Mouse (Mus musculus): ENCODE results near the gene Dpf1. TPM values are rescaled to one million over a fixed set of nuclear protein-coding genes. Genes with fewer than 3 reads are reported as not detected.

The Dpf1 gene
- polyA plus RNA-seq, 1 experiment from 2014 or later = 2.6 TPM

DNA sequence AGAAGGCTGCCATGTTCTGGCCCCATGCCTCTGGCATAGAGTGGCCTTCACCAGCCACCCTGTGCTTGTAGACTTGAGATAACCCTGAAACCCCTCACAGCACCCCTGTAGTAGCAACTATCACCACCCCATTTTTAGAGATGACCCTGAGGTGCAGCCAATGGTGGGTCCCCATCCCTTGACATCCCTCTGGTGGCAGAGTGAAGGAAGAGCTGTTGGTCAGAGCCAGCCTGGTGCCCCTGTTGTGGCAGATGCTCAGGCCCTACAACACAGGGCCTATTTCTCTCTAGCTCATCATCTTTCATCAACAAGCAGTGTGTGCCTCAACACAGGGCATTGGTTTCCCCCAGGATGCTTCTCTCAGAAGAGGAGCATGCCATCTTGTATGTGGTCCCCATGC, 31.5 kb downstream of the Dpf1 start:
- no peak for ATAC-seq (replicated peaks; ENCODE audit: insufficient number of reproducible peaks, insufficient read depth, low FRiP score, low read depth)
- no peak overlapping the region for H3K27ac ChIP-seq

DNA sequence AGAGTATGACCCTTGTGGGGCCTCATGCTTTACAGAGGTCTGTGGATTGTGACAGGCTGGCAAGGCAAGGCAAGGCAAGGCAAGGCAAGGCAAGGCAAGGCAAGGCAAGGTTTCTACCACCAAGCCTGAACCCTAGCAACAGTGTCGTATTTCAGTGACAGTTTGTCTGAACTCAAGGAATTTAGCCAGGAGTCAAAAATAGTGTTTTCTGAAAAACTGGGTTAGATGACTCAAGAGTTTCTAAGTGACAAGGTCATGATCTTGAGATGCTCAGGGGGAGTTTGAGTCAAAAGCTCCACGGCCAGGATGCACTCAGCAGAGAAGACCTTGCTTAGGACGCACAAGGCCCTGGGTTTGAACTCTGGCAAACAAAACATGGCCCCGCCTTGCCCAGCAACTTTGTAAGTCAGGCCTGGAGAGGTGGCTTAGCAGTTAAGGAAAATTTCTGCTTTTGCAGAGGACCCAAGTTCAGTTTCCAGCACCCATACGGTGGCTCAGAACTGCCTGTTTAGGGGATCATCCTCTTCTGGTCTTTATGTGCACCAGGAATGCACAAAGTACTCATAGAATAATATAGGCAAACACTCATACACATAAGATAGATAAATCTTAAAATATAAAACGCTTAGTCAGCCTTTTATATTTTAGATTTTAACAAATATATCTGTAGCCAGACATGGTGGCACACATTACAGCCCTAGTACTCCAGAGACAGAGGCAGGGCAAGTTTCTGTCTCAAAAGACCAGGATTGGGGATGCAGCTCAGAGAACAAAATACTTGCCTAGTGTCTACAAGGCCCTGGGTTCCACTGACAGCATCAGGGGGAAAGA, 32.3 kb downstream of the Dpf1 start:
- Histone ChIP-seq H3K4me3 (no peak overlapping the region), H3K9me3 (replicated peaks) (no peaks in the 10 kb centered on the region), H3K36me3 (no peaks in the 10 kb centered on the region), H3K9ac (no peak overlapping the region), H3K4me2 (no peak overlapping the region), H3K27me3 (no peaks in the 10 kb centered on the region), H3K4me1 (replicated peaks) (0 out of 2 replicates have a peak, but pooled peaks cover 2% of the 10 kb centered on the region), H3K27ac (no peak overlapping the region)
- 77% methylated on average over 6 of the region's 6 CpGs for WGBS
- ATAC-seq (replicated peaks; ENCODE audit: insufficient number of reproducible peaks, insufficient read depth, low FRiP score, low read depth) = no peak

More for the DNA sequence above, 31.5 kb downstream of the Dpf1 start:
- Histone ChIP-seq H3K4me3 (no peak overlapping the region), H3K9me3 (replicated peaks) (no peaks in the 10 kb centered on the region), H3K4me2 (no peak overlapping the region), H3K36me3 (no peaks in the 10 kb centered on the region), H3K27me3 (no peaks in the 10 kb centered on the region), H3K4me1 (replicated peaks) (0 out of 2 replicates have a peak, but pooled peaks cover 2% of the 10 kb centered on the region), H3K9ac (no peak overlapping the region)

DNA sequence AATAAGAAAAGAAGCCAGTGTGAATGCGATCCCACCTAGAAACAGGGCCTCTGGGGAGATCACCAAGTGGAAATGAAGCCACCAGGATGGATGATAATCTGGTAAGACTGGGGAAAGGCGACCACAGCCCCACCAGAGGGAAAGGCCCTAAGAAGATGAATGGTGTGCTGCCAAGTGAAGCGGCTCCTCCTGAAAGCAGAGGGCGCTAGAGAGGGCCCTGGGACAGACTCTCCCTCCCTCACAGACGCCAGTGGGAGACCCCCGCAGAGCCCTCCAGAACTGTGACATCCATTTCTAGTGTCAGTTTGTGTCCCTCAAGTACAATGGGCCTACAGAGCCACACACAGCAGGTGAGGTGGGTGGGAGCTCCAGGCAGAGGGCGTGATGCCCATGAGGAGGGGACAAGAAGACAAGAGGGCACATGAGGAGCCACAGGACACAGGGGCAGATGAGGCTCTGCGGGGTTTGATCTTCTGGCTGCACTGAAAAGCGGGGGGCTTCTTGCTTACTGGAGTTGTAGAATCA, 33.1 kb downstream of the Dpf1 start:
- Histone ChIP-seq H3K4me1 (replicated peaks) (0 out of 2 replicates have a peak, but pooled peaks cover 2% of the 10 kb centered on the region), H3K27me3 (no peaks in the 10 kb centered on the region), H3K27ac (no peak overlapping the region), H3K9ac (no peak overlapping the region), H3K4me3 (no peak overlapping the region), H3K4me2 (no peak overlapping the region), H3K36me3 (no peaks in the 10 kb centered on the region), H3K9me3 (replicated peaks) (no peaks in the 10 kb centered on the region)
- no peak for ATAC-seq (replicated peaks; ENCODE audit: insufficient number of reproducible peaks, insufficient read depth, low FRiP score, low read depth)
- 69% methylated on average over 9 of the region's 9 CpGs for WGBS

DNA sequence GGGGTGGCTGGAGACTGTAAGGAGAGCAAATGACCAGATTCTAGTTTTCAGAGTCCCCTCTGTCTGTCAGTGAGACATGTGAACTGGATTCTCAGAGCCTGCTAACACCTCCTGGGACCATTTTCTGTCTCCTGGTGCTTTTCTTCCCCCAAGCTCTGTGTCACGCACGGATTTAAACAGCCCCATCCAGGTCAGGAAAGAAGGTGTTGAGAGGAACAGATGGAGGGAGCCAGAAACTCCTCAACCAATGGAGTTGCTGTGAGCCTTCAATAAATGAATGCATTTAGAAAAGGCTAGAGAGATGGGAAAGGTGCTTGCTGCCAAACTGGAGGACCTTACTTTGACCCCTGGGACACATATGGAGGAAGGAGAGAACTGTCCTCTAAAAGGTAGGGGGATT, 34.0 kb downstream of the Dpf1 start:
- no peak overlapping the region for H3K9ac ChIP-seq
- H3K36me3 ChIP-seq = no peaks in the 10 kb centered on the region
- H3K4me3 ChIP-seq = no peak overlapping the region
- H3K27ac ChIP-seq = no peak overlapping the region
- no peak overlapping the region for H3K4me2 ChIP-seq
- no peaks in the 10 kb centered on the region for H3K9me3 ChIP-seq (replicated peaks)
- WGBS = 61% methylated on average over 2 of the region's 2 CpGs
- 0 out of 2 replicates have a peak, but pooled peaks cover 2% of the 10 kb centered on the region for H3K4me1 ChIP-seq (replicated peaks)
- ATAC-seq (replicated peaks; ENCODE audit: insufficient number of reproducible peaks, insufficient read depth, low FRiP score, low read depth) = no peak
- H3K27me3 ChIP-seq = no peaks in the 10 kb centered on the region

DNA sequence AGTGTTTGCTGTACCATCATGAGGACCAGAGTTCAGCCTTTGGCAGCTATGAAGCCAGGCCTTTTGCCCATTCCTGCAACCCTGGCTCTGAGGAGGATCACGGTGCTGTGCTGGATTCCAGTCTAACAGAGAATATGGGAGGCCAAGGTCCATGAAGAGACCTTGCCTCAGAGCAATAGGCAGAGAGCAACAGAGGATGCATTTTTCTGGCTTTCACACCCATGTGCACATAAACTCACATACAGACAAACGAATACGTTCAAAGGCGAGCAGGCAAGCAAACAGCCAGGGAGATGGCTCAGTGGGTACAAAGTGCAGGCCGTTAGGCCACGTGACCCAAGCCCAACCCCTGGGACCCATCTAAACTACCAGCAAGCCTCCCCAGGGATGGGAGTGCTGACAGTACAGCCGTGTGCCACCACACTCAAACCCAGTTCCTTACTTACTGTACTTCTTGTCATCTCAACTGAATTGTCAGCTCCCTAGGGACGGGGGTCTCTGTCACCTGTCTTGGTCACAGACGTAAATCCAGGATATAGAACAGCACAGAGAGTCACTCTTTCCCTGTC, 34.7 kb downstream of the Dpf1 start:
- H3K9me3 ChIP-seq (replicated peaks) = no peaks in the 10 kb centered on the region
- H3K27ac ChIP-seq = no peak overlapping the region
- WGBS = 82% methylated on average over 9 of the region's 9 CpGs
- no peak overlapping the region for H3K4me3 ChIP-seq
- 0 out of 2 replicates have a peak, but pooled peaks cover 2% of the 10 kb centered on the region for H3K4me1 ChIP-seq (replicated peaks)
- no peaks in the 10 kb centered on the region for H3K36me3 ChIP-seq
- no peak for ATAC-seq (replicated peaks; ENCODE audit: insufficient number of reproducible peaks, insufficient read depth, low FRiP score, low read depth)
- H3K4me2 ChIP-seq = no peak overlapping the region
- H3K9ac ChIP-seq = no peak overlapping the region
- no peaks in the 10 kb centered on the region for H3K27me3 ChIP-seq

DNA sequence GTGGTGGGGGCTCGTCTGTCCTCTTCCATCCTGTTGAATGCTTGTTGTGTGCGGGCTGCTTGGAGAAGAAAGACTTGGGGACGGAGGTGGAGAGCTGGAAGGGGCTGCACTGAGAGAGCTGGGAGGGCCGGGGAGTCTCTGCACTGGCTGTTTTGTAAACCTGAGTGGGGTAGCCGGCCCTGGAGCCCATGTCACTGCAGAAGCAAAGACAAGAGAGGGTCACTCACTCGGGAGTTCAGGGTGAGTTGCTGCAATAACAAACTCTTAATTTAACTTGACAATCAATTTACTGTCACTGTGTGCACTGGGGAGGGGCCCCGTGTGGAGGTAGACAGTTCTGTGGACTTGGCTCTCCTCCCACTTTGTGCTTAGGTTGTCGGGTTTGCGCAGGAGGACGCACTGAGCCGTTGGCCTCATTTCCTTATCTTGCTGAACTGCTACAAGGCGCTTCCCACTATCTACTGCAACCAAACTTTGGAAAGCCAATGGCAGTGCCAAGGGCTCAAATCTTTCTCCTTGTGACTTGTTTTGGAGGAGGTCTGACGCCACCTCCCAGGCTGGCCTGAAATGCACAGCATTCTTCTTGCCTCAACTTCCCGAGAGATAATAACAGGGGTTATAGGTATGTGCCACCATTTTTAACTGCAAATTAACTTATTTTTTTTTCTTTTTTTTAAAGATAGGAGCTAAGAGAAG, 35.4 kb downstream of the Dpf1 start:
- Histone ChIP-seq H3K27me3 (no peaks in the 10 kb centered on the region), H3K27ac (no peak overlapping the region), H3K36me3 (no peaks in the 10 kb centered on the region), H3K9ac (no peak overlapping the region), H3K4me2 (no peak overlapping the region), H3K9me3 (replicated peaks) (no peaks in the 10 kb centered on the region), H3K4me3 (no peak overlapping the region), H3K4me1 (replicated peaks) (0 out of 2 replicates have a peak, but pooled peaks cover 2% of the 10 kb centered on the region)
- no peak for ATAC-seq (replicated peaks; ENCODE audit: insufficient number of reproducible peaks, insufficient read depth, low FRiP score, low read depth)
- 48% methylated on average over 14 of the region's 14 CpGs for WGBS

DNA sequence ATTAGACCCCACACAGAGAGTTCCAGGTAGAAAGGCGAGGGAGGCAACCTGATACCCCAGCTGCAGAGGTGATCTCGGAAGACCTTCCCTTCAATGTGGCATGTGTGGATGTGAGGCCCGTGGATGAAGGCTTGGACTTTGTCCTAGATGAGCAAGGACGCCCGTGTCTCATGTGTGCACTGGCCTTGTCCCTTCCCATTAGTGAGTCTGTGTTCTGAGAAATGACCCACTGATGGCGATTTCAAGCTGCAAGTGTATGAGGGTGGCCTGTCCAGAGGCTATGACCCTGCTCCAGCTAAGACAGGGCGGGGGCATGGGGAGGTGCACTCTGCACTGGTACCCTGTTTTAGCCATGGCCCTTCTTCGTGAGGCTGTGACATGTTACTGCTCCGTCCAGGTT, 36.5 kb downstream of the Dpf1 start:
- 0 out of 2 replicates have a peak, but pooled peaks cover 2% of the 10 kb centered on the region for H3K4me1 ChIP-seq (replicated peaks)

DNA sequence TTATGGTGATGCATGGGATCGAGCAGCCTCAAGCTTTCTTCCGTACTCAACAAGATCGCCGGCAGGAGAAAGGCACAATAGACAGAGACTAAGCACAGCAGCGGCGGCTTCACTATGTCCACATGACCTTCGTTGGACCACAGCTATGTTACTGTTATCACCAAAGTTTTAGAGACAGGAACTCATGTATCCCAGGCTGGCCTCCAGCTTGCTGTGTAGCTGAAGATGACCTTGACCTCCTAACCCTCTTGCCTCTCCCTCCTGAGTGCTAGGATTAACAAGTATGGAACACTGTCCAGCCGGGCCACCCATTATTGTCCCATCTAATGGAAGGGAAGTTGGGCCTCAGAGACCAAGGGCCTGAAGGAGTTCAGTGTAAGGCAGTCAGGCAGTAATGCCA, 37.1 kb downstream of the Dpf1 start:
- Histone ChIP-seq H3K9ac (no peak overlapping the region), H3K27ac (no peak overlapping the region), H3K27me3 (no peaks in the 10 kb centered on the region), H3K9me3 (replicated peaks) (no peaks in the 10 kb centered on the region), H3K4me2 (no peak overlapping the region), H3K36me3 (no peaks in the 10 kb centered on the region), H3K4me1 (replicated peaks) (0 out of 2 replicates have a peak, but pooled peaks cover 2% of the 10 kb centered on the region), H3K4me3 (no peak overlapping the region)
- WGBS = 79% methylated on average over 8 of the region's 8 CpGs
- no peak for ATAC-seq (replicated peaks; ENCODE audit: insufficient number of reproducible peaks, insufficient read depth, low FRiP score, low read depth)

More for the DNA sequence above, 36.5 kb downstream of the Dpf1 start:
- no peak for ATAC-seq (replicated peaks; ENCODE audit: insufficient number of reproducible peaks, insufficient read depth, low FRiP score, low read depth)
- H3K36me3 ChIP-seq = no peaks in the 10 kb centered on the region
- WGBS = 91% methylated on average over 9 of the region's 9 CpGs
- H3K4me2 ChIP-seq = no peak overlapping the region
- no peak overlapping the region for H3K9ac ChIP-seq
- H3K27ac ChIP-seq = no peak overlapping the region
- H3K4me3 ChIP-seq = no peak overlapping the region
- no peaks in the 10 kb centered on the region for H3K9me3 ChIP-seq (replicated peaks)
- no peaks in the 10 kb centered on the region for H3K27me3 ChIP-seq

DNA sequence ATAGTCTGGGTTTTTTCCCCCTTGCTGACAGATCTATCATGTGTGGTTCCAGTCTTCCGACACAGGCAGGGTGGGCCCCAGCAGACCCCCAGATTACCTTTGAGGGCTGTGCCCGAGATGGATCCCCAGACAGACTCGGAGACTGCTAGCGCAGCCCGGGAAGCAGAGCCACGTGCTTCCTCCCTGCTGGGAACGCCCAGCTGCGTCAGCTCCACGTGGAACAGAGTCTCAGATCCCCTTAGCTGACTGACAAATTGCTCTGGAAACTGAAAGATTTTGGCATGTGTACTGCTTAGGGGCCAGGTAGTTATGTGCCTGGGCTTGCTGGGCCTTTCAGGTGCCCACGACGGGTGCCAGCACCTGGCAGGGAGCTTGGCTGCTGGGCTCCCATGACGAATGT, 38.0 kb downstream of the Dpf1 start:
- Histone ChIP-seq H3K27ac (no peak overlapping the region), H3K4me1 (replicated peaks) (0 out of 2 replicates have a peak, but pooled peaks cover 2% of the 10 kb centered on the region), H3K4me3 (no peak overlapping the region), H3K9ac (no peak overlapping the region), H3K36me3 (no peaks in the 10 kb centered on the region), H3K4me2 (no peak overlapping the region), H3K9me3 (replicated peaks) (no peaks in the 10 kb centered on the region), H3K27me3 (no peaks in the 10 kb centered on the region)
- ATAC-seq (replicated peaks; ENCODE audit: insufficient number of reproducible peaks, insufficient read depth, low FRiP score, low read depth) = no peak
- 64% methylated on average over 12 of the region's 12 CpGs for WGBS

DNA sequence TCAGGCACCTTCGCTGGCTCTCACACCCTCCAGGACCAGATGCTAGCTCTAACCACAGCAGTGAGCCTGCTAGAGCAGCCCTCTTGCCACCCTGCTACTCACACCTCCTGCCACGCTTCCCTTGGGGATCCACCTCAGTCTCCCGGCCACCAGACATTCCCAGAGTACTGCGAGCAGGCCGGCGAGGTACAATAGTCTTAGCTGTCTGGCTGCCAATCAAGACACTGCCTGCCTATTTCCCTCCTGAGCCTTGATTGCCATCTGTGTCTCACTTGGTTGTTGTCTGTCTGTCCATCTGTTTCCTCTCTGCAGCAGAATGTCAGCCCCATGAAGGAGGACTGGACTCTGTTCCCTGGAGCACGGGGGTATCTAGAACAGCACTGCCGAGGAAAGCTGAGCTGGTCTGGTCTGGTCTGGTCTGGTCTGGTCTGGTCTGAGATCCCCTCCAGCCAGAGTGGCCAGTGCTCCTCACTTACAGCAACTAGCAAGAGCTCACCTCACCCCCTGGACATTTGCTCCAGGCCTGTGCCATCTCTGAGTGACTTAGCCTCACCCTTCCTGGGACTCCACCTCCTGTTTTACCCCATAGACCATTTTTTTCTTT, 38.8 kb downstream of the Dpf1 start:
- Histone ChIP-seq H3K4me2 (no peak overlapping the region), H3K4me3 (no peak overlapping the region), H3K9me3 (replicated peaks) (no peaks in the 10 kb centered on the region), H3K27me3 (no peaks in the 10 kb centered on the region), H3K9ac (no peak overlapping the region), H3K27ac (no peak overlapping the region), H3K4me1 (replicated peaks) (0 out of 2 replicates have a peak, but pooled peaks cover 2% of the 10 kb centered on the region), H3K36me3 (no peaks in the 10 kb centered on the region)
- 50% methylated on average over 8 of the region's 8 CpGs for WGBS
- no peak for ATAC-seq (replicated peaks; ENCODE audit: insufficient number of reproducible peaks, insufficient read depth, low FRiP score, low read depth)

DNA sequence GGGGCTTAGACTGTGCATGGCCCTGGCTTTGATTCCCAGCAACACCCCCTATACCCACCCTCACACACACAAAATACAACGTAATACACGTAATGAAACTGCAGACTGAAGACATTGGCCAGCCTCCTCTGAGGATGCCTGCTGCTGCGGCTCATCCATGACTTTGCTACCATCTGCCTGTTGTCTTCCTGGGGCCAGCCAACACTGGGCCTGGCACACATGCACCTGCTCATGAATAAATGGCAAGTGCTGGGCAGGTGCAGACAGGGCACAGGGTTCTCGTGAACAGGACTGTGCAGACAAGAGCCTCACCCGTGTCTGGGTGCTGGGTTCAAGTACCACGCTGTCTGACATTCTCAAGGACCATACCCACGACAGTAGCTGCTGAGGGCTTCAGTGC, 40.0 kb downstream of the Dpf1 start:
- Histone ChIP-seq H3K9me3 (replicated peaks) (no peaks in the 10 kb centered on the region), H3K27ac (no peak overlapping the region), H3K4me2 (no peak overlapping the region), H3K9ac (no peak overlapping the region), H3K27me3 (no peaks in the 10 kb centered on the region), H3K4me1 (replicated peaks) (0 out of 2 replicates have a peak, but pooled peaks cover 2% of the 10 kb centered on the region), H3K36me3 (no peaks in the 10 kb centered on the region), H3K4me3 (no peak overlapping the region)
- WGBS = 92% methylated on average over 7 of the region's 7 CpGs
- ATAC-seq (replicated peaks; ENCODE audit: insufficient number of reproducible peaks, insufficient read depth, low FRiP score, low read depth) = no peak
